Comparison of ENCODE assay signal across 8 mouse cellular contexts in genomic region chr9:107872350-107873098, GRCm38 (mm10). TPM values are rescaled to one million over a fixed set of nuclear protein-coding genes. Genes with fewer than 3 reads are reported as not detected.
DNase-seq lines count a peak whose midpoint lies in the region; ATAC-seq lines count a peak whose summit lies in the region.

No protein-coding gene starts in this region.

- H3K27me3 ChIP-seq in lung, embryonic 16.5 days (ENCODE audit: control insufficient read depth, insufficient read depth, low read depth, low read length) = no peaks in the 10 kb centered on the region

- H3K36me3 ChIP-seq in lung, embryonic 16.5 days (ENCODE audit: control insufficient read depth, insufficient read depth, low read length) = 0 out of 2 replicates have a peak, but pooled peaks cover 2% of the 10 kb centered on the region

- peak overlapping the region; percentile 89 for H3K4me2 ChIP-seq in lung, embryonic 16.5 days (ENCODE audit: low read depth, low read length)

- peaks cover 9% of the 10 kb centered on the region for H3K4me1 ChIP-seq in lung, embryonic 16.5 days (replicated peaks; ENCODE audit: control insufficient read depth, insufficient read depth, low read length)

- H3K9me3 ChIP-seq in lung, embryonic 16.5 days (ENCODE audit: control insufficient read depth, low read length) = no peaks in the 10 kb centered on the region

- under 1% methylated on average over 77 of the region's 80 CpGs for WGBS in lung, embryonic 16.5 days

- DNase-seq in MEL-GATA-1-ER (ENCODE audit: extremely low read depth, low read depth) = peak; percentile 94
- peak; percentile 92 for DNase-seq in cerebellum, adult 8-10 months
- DNase-seq in forelimb bud, embryonic 11.5 days (ENCODE audit: low read depth, low spot score) = peak; percentile 94
- DNase-seq in layer of hippocampus, adult 9-10 months (ENCODE audit: low spot score) = peak; percentile 88
- DNase-seq in ovary, postnatal 10 days (ENCODE audit: low spot score) = peak; percentile 77
- DNase-seq in thymus, postnatal 10 days (ENCODE audit: low spot score in 2 of 2) = peak; percentile 90 to 93

- peak; percentile 99 for ATAC-seq in hematopoietic stem cell, adult 5-6 weeks (replicated peaks in 1 of 2; ENCODE audit: insufficient read depth in 1 of 2, low FRiP score in 2 of 2, low TSS enrichment in 1 of 2, low read depth in 1 of 2, poor library complexity in 2 of 2, severe bottlenecking in 2 of 2)
- ATAC-seq in lung, embryonic 16.5 days (ENCODE audit: low read depth) = peak; percentile 100

- peak overlapping the region; percentile 69 for H3K4me3 ChIP-seq in lung, embryonic 16.5 days (ENCODE audit: low read length)

- peak overlapping the region; percentile 95 for H3K27ac ChIP-seq in lung, embryonic 16.5 days (ENCODE audit: low read length)

- peak overlapping the region; percentile 93 for H3K9ac ChIP-seq in lung, embryonic 16.5 days (ENCODE audit: low read length)

RNA-seq across cellular contexts. Expression of gene Rbm6, which starts 0.5 kb away (rescaled TPM):
- 165 and 170 TPM in 2 replicates for total RNA-seq in hematopoietic stem cell, adult 5-6 weeks (2017)
- polyA plus RNA-seq in lung, embryonic 16.5 days (2015; fragmentation: Nextera tagmentation; extraction: Ambion mirVana) = 70.0 and 70.2 TPM in 2 replicates

RNA-seq across cellular contexts. Expression of gene Mon1a, which starts 15.4 kb away (rescaled TPM):
- total RNA-seq in hematopoietic stem cell, adult 5-6 weeks (2017) = 11.5 and 12.3 TPM in 2 replicates
- polyA plus RNA-seq in lung, embryonic 16.5 days (2015; fragmentation: Nextera tagmentation; extraction: Ambion mirVana) = 12.5 and 13.8 TPM in 2 replicates

RNA-seq across cellular contexts. Expression of gene Mst1r, which starts 34.1 kb away (rescaled TPM):
- 0.25 TPM in 1 of 2 replicates, not detected in the other for total RNA-seq in hematopoietic stem cell, adult 5-6 weeks (2017)
- 3.5 and 6.0 TPM in 2 replicates for polyA plus RNA-seq in lung, embryonic 16.5 days (2015; fragmentation: Nextera tagmentation; extraction: Ambion mirVana)

RNA-seq across cellular contexts. Expression of gene Actl11, which starts 55.7 kb away (rescaled TPM):
- total RNA-seq in hematopoietic stem cell, adult 5-6 weeks (2017) = not detected in 2 replicates
- polyA plus RNA-seq in lung, embryonic 16.5 days (2015; fragmentation: Nextera tagmentation; extraction: Ambion mirVana) = not detected in 2 replicates

Comparison
In these comparisons a context has a peak if more than half of its experiments do, and no peak if none do; other contexts are left out.
1. Peak in every context shown above with its lines: DNase-seq, ATAC-seq, H3K4me3 ChIP-seq and H3K27ac ChIP-seq.